Mouse (Mus musculus) MN1 (cell line): ENCODE results near the gene Lamc2.
A peak's percentile ranks its signal among the peaks of the same experiment; 100 is the strongest.

Experiments
- DNase-seq: peaks from one replicate; pipeline ENCODE4 v3.0.0-alpha.2; 2016; ENCODE audit warnings: low spot score

The Lamc2 gene

DNA sequence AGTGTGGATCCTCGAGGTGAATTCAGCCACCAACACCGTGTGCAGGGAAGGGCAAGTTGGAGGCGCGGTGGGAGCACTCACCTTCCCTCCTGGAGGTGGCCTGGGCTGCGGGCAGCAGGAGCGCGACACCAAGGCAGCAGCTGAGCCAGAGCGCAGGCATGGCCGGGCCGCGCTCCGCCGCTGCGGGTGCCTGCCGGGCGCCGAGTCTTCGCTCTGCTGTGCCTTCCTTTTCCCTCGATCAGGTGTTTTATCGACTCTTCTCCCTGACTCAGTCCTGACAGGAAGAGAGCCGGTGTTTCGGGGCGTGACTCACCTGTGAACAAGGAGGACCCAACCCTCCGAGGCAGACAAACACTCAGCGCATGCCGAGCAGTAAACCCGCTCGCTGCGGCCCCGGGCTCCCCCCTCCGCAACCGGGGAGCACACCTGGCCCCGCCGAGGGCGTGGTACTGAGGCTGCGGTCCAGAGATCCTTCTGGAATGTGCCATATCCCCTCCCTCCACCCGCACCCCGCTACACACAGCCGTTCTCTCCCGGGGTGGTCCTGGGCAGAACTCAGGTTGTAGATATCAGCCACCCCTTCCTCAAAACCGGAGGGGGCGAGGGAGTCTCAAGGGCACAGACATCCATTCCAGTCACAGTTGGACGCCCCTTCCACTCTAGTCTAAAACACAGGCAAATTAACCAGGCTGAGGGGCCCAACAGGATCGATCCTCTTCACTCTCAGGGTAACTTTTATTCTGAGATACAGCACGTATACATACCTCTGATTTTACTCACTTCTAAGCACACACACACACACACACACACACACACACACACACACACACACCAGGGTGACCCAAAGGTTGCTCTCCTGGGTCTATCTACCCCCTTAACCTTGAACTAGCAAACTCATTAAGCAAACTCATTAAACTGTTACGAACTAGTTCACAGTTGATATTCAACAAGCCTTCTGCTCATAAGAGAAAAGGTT is at the start of gene Lamc2:
Gene Lamc2 (minus strand): TSS at position 620 of the 976 bp plus-strand sequence.
- DNase-seq, result no peak

DNA sequence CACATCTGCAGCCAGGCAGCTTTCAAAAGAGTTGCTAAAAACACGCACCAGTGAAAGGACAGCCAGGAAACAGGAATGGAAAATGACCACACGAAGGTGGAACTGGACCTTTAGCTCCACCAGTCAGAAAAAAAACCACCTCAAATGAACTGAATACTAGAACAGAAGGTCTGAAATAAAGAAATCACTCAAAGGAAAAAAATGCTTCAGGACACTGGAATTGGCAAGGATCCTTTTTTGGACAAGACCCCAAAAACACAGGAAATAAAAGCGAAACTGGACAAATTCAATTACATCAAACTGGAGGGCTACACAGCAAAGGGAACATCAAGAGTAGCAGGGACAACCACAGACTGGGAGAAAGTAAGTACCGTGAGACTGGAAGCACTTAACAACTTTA is 49.3 kb upstream of the Lamc2 start:
- no peak for DNase-seq

DNA sequence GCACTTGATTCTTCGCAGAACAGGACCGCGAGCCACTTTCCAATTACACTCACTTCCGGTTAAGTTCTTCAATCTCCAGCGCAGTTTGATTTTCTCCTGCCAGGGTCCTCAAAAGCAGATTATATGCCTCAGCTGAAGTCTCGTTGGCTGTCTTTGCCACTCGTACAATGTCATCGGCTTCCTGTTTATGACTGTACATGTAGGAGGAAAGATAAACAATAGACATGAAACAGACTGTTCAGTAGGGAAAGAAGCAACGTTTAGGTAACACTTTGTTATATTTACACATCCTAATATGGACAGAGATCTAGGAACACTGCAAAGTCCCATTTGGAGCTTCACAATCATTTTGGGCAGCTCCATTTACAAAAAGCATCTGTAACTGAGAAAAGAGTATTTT is 45.4 kb upstream of the Lamc2 start:
- DNase-seq, result no peak

DNA sequence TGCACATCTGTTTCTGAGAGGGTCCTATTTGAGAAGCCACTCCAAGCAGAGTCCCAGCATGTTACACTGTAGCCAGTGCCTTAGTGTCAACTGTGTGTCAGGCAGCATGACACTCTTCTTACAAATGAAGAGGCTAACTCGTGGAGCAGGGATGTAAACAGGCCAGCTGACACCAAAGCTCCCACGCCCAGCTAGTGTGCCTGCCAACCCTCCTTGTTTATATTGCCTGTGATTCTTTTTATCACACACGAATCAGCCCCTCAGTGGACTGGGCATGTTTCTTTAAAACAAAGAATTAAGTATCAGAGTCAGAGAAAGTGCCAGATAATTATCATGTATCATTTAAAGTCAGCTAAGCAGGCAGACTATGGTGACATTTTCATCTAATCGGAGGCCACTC is 41.7 kb upstream of the Lamc2 start:
- DNase-seq, result no peak

DNA sequence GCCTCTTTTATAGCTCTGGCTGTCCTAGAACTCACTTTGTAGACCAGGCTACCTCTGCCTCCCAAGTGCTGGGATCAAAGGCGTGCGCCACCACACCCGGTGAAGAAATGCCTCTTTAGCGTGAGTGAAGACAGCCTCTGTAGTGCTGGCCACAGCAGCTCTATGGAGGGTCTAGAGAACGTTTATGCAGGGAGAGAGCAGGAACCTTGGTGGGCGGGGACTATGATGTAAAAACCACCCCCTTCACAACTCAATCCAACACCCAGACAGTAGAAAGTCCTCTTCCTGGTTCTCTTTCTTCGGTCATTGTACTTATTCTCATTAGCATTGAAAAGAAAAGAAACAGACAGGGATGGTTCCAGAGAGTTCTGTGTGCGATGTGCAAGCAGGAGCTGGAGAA is 40.8 kb upstream of the Lamc2 start:
- no peak for DNase-seq

DNA sequence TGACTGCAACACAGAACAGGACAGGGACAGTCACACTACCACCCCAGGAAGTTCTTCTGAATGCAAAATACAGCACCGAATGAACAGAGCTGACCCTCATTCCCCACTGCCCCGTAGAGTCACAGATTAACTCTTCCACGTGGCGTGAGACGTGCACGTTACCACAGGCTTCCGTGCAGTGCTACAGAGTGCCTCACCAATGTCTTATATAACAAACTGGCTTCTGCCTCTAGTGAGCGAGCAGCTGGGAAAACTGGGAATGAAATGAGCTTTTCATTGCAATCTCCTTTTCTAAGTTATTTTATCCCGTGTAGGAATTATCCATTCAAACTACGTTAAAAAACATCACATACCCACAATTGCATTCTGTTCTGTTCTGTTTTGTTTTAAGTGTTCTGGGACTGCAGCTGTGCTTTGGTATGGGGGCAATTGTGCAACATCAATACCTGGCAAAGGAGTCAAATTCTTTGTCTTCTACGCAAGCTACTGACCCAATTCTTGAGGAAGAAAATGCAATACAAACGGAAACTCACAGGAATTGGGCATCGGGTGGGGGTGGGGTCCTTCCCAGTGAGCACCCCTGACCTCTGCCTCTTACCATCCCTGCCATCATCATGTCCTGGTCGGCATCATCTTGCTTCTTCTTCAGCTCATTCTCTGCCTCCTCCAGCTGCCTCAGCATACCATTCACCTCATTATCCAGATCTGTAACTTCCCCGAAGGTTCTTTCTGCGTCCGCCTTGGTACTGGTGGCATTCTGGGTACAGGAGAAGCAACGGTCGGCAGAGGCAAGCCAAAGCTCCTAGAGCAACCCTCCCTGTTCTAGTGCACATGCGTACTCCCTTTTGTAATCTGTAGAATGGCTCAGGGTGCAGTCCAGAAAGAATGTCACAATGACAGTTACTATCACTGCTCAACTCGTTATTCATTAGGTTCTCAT is 39.8 kb upstream of the Lamc2 start:
- no peak for DNase-seq

DNA sequence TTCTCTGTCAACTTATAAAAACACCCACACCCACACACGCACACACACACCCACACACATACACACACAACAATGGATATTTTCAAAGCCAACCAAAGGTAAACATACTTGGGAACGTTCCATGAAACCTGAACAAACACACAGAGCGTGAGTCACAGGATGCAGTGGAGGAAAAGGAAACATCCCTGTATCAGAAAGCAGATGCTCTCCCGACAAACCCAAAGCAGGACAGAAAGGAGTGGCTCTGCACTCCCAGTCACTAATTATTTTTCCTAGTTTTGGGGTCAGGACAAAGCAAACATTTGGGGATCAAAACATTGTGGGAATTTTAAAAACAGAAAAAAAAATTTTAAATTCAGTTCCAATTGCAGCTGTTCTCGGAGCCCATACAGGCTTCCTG is 38.1 kb upstream of the Lamc2 start:
- DNase-seq, result no peak

DNA sequence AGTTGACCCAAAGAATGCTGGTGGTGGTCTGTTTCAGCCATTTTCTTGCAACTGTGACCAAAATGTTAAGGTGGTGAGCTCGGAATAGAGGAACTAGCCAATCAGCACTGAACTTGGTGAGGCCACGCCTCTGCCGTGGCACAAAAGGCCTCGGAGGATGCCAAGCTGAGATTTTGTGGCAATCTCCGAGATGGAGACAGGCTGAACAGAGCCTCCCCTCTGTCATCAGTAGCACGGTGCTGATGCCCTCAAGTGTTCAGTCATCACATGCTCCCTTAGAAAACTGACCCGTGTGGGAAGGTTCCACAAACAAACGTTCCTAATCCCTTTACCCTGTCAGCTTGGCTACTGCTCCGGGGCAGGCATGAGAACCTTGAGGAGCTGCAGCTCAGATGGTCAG is 33.1 kb upstream of the Lamc2 start:
- DNase-seq, result no peak

DNA sequence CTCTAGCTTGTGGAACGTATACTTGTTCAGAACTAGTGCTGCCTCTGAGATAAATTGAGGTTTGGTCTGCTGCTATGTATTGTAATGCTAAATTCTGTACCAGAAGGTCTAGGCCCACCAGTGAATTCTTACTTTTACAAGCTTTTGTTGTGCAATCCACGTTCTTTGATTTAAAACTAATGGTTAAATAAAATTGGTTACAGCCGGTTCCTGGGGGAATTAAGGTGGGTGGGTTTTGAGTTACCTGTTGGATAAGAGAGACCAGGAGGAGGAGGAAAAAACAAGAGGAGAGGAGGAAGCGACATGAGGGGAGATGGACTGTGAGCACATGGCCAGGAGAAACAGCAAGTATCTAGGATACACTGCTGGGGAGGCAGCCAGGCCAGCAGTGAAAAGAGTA is 30.3 kb upstream of the Lamc2 start:
- DNase-seq, result no peak

DNA sequence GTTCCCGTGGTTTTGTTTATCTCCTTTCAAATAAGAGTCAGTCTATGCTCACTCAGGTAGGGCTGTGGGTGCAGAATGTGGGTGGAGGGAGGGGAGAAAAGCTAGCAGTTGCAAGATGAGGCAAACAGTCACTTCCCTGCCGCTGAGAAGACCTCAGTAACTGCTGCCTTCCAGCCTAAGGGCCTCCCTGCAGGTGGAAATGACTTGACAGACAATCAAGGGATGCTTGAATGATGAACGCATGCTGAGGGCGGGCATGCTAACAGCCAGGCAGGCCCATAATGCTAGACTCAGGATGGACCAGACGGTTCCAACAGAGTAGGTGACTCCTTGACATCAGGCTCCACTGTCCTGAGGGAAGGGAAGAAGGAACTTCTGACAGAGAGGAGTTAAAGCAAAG is 29.4 kb upstream of the Lamc2 start:
- no peak for DNase-seq

DNA sequence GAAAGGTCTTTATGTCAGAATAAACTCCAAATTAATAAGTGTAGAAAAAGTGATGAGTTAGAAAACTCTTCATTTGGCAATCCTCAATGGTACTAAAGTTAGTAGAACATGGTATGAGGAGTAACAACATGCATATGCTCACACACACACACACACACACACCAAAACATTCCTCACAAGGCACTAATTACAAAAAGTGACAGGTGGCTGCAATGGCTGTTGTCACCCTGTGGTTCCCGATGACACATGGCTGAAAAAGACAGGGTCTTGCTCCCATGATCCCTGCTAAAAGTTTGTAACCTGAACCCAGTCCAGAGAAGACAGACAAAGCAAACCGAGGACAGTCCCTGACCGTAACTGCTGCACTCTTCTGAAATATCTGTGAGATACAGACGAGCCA is 24.7 kb upstream of the Lamc2 start:
- no peak for DNase-seq

DNA sequence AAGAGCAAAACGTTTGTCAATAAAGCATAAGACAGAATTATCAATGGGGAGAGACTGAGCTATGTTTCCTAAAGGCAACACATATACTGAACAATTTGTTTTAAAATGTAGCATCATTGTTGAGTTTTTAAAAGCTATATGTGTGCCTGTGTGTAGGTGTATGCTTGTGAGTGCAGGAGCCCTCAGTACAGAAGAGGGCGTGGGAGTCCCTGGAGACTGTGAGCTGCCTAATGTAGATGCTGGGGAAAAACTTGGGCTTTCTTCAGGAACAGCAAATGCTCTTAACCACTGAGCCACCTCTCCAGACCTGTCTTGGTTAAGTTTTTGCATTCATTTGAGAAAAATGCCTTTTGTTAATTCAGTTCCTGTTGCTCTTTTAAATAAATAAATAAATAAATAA is 24.0 kb upstream of the Lamc2 start:
- DNase-seq, result no peak

DNA sequence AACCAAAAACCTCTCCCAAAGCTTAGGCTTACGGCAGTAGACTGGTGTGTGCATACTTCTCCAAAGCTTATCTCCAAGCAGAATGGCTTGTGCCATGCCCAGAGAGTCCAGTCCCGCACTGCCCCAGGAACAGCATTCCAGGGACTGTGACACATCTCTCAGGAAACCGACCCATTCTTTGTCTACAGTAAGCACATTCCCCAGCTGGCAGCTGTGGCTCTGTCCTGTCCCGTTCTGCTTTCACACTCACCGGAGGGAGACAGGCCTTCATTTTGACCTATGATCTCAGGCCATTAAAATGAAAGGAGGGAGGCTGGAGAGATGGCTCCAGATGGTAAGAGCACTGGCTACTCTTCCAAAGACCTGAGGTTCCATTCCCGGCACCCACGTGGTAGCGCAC is 15.9 kb upstream of the Lamc2 start:
- DNase-seq, result peak; percentile 29

DNA sequence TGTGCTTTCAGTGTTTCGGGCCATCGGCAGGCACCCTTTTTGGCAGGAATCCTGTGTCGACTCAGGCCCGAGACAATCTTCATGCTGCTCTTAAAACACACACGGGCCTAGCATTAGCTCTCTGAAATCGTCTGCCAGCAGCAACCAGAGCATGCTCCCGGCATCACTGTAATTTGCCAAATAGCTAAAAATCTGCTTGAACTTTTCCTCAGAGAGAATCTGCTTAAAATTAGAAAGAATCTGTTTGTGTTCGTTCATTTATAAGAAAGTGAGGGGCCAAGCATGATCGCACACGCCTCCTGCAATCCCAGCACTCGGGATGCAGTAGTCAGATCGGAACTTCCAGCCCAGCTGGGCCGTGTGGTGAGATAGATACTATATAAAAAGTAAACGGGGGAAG is 15.2 kb upstream of the Lamc2 start:
- DNase-seq, result peak; percentile 40

DNA sequence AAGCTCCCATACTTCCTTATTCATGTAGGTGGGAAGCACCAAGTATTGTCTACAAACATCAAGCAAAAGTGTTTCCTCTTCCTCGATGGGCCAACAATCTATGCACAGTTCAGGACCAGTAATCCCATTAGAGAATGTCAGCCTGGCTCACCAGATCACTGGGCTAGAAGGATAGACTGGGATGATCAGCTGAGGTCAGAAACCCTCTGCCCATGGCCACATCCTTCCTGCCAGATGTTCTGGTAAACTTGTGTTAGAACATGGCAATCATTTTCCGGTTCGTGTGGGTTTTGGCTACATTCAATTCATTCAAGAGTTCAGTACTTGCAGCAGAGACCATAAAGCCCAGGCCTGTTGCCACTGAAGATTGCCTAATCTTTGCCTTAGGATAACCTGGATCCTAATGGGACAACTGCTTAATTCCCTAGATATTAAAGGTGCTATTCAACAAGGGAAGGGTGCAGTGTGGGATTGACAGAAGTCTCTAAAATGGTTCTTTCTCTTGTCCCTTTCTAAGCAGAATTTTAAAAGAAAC is 11.1 kb upstream of the Lamc2 start:
- DNase-seq, result no peak

DNA sequence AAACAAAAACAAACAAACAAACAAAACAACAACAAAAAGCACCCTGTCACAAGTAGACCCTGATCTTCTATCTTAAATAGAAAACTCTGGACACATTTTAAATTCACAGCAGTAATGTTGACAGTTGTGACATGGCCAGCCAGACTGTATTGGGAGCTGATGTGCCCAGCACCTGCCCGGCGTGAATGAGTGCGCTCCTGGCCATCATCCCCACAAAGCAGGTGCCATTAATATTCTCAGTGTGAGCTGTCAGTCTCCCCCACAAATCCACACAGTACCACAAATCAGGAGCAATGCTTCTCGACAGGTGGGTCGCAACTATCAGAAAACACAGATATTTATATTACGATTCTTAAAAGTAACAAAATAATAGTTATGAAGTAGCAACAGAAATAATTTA is 6.7 kb upstream of the Lamc2 start:
- DNase-seq, result no peak

DNA sequence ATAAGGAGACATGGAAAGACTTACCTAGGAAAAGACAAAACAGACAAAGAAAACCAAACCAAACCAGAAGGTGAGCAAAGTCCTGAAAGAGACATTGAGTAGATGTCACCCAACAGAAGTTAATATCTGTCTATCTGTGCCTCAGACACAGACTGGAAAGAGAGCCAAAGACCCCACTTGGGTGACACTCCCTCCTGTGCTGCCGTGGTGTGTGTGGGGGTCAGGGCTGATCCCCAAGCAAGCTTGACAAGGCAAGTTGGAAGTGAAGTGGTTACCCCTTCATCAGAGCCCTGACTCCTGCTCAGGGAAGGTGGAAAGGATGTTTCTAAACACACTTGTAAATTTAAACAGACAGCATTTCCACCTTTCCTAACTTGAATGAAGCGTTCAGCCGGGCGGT is 6.1 kb upstream of the Lamc2 start:
- no peak for DNase-seq

DNA sequence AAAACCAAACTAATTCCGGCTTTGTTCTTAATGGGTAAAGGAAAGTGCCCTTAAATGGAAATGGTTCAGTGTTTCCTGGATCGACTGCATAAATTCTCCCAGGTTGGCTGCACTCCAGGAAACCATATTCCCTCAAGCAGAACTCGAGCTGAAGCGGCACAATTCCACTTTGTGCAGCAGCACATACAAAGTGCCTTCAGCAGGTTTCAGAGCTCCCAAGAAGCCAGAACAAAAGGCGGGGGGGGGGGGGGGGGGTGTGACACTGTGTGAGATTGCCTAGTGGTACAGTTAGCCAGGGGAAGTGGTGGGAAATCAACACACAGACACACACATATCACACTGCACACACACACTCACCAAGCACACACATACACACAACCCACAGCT is 5.7 kb upstream of the Lamc2 start:
- peak; percentile 67 for DNase-seq

DNA sequence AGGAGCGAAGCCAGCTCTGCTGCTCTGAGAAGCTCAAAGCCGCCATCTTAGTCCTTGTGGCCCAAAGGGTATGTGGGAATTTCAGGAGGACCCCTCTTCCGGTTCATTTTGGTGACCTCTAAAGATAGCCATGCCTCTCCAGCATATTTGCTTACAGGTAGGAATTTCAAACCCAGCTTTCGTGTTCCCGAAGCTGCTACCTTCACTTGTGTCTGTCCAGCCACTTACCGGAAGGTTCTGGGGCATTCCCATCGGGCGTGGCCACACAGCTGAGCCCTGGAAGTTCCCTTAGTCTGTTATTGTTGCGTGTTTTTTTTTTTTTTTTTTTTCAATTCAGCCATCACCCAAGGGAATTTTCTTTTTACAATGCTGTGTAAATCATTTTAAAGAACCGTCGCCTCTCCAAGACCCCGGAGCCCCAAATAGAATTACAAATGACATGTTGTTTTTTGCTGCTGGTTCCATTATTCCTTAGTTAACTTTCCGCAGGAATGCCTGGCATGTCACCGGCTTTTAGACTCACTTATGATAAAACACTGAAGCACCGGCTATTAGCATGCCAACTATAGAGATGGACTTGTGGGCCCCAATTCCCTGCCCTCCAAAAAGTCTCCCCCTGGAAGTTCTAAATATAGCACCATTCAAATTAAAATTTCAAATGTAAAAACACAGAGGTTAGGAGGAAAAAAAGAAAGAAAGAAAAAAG is 5.1 kb upstream of the Lamc2 start:
- DNase-seq, result peak; percentile 38

DNA sequence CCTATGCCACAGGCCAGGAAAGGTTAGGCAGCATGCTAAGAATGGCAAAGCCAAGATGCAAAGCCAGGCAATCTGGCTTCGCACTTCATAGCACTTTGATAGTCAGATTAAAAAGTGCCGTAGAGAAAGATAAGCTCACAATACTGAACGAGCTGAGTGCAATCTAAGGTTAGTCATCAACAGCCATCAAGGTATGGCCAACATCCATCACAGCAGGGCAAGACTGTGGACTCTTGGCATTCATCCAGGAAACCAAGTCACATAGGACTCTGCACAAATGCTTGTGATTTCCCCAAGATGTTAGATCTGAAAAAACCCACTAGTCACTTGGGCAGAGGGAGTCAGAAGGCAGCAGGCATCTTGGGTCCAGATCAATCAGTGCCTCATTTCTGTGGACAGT is 1.8 kb upstream of the Lamc2 start:
- DNase-seq, result no peak

DNA sequence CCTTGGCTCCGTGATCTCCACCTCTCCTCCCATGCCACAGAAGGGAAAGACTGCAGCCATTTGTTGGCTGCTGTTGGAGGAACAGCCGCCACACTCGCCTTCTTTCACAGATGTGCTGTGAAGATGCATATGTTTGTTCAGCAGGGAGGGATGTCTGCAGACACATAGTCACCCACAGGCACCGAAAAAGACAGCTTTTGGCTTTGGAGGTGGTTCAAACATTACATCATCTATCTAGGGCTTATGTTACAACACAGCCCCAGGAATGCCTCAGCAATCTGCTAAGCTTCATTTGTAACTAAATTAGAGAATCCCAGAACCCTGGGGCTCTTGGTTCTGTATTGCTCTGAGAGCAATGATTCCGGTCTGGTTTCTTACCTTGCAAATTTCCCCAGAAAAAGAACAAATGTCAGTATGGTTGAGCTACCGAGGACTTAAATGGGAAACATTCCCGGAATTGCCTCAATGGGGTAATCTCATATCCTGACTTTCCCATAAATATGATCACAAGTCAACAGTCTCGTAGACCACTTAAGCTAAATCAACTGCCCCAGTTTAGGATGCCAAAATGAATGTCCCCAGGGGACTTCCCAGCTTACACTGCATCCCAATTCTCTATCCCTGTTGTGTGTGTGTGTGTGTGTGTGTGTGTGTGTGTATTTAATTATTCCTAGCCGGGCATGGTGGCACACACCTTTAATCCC is 5.5 kb downstream of the Lamc2 start:
- peak; percentile 95 for DNase-seq
